Mouse (Mus musculus) embryonic fibroblast, embryonic 13.5 days (primary cell): Measurements from ENCODE around the gene Serbp1. TPM values are rescaled to one million over a fixed set of nuclear protein-coding genes. Genes with fewer than 3 reads are reported as not detected.

ENCODE experiments used
- H3K27ac ChIP-seq: 2 replicates; pipeline ENCODE4 v1.5.1; 2012; ENCODE audit warnings: low read length, control low read depth, inconsistent platforms; ENCODE audit not compliant: insufficient read depth
- H3K4me1 ChIP-seq: 2 replicates; pipeline ENCODE4 v1.6.1; 2011; ENCODE audit warnings: low read length; ENCODE audit not compliant: control insufficient read depth, insufficient read depth
- H3K4me3 ChIP-seq: 2 replicates; pipeline ENCODE4 v1.5.1; 2011; ENCODE audit warnings: mild to moderate bottlenecking, control low read depth, low read length; ENCODE audit not compliant: insufficient read depth
- CTCF ChIP-seq: IDR thresholded peaks from 2 replicates; pipeline ENCODE4 v1.5.1; 2011; ENCODE audit warnings: mild to moderate bottlenecking, control low read depth, low read length, moderate library complexity, borderline replicate concordance; ENCODE audit not compliant: insufficient read depth
- POLR2A ChIP-seq: IDR thresholded peaks from 2 replicates; pipeline ENCODE4 v1.6.1; 2011; ENCODE audit warnings: low read depth, mild to moderate bottlenecking, control low read depth, low read length, moderate library complexity
- polyA plus RNA-seq: library from polyadenylated mRNA; stranded (reverse); fragments of >200 nt; gene quantifications from 2 replicates; pipeline ENCODE4 v1.2.4, GENCODE M21; 2011; ENCODE audit warnings: low read depth; ENCODE audit not compliant: missing spikeins, insufficient read length

The Serbp1 gene
- polyA plus RNA-seq, 1 experiment, result 685 TPM

- Histone ChIP-seq H3K4me1 (no peaks in the 10 kb centered on the region), H3K4me3 (no peak overlapping the region), H3K27ac (no peak overlapping the region)
- TF ChIP-seq POLR2A (no peak), CTCF (no peak)
Measured at GRCm38 (mm10) chr6:67317068-67317467, 79.1 kb downstream of the Serbp1 start.

DNA sequence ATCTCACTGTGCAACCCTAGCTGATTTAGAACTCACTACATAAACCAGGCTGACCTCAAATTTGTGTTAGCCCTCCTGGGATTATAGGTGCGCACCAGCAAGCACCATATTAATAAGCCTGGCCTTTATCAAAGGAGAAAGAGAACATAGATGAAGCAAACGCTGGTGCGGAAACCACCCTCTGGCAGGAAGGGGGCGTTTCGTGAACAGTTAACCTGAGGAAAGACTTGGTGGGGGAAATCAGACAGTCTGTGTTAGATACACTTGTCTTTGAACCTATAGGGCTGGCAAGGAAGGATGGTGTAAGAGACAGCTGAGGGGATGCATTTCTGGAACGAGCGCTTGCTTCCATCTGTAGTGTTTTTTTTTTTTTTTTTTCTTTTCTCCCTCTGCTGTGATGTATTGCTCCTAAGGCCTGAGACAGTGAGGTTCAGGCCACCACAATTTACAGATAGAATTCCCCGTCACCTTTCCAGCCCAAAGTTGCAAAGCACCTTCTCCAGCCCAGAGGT is 79.9 kb downstream of the Serbp1 start:
- H3K4me3 ChIP-seq, result no peak overlapping the region
- no peak overlapping the region for H3K27ac ChIP-seq
- TF ChIP-seq POLR2A (no peak), CTCF (no peak)
- no peaks in the 10 kb centered on the region for H3K4me1 ChIP-seq

- TF ChIP-seq POLR2A (no peak), CTCF (peak; percentile 67)
- no peak overlapping the region for H3K4me3 ChIP-seq
- no peak overlapping the region for H3K27ac ChIP-seq
- no peaks in the 10 kb centered on the region for H3K4me1 ChIP-seq
Measured at GRCm38 (mm10) chr6:67318451-67318850, 80.5 kb downstream of the Serbp1 start.

GRCm38 (mm10) chr6:67323788-67324187 is 85.8 kb downstream of the Serbp1 start:
- H3K4me3 ChIP-seq, result no peak overlapping the region
- TF ChIP-seq POLR2A (no peak), CTCF (no peak)
- no peaks in the 10 kb centered on the region for H3K4me1 ChIP-seq
- no peak overlapping the region for H3K27ac ChIP-seq

DNA sequence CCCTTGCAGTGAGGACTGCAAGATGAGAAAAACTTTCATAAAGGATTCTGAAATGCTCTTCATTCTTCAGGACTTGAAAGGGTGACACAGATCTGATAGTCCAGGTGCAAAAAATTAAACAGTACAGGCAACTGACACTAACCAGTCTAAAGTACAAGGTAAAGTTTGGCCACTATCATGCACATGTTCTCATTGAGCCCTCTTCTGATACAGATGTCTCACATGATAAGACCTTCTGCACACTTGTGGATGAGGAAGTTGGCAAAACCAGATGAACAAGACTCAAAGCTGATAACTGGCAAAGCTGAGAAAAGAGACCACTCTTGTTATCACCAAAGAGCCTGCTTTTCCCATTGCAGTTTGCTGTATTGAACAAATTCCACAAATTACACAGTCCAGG is 100.0 kb downstream of the Serbp1 start:
- no peak for TF ChIP-seq CTCF
- TF ChIP-seq POLR2A, result no peak
- Histone ChIP-seq H3K27ac (no peak overlapping the region), H3K4me1 (peaks cover 7% of the 10 kb centered on the region), H3K4me3 (no peak overlapping the region)

- Histone ChIP-seq H3K4me3 (no peak overlapping the region), H3K27ac (no peak overlapping the region), H3K4me1 (peaks cover 7% of the 10 kb centered on the region)
- no peak for TF ChIP-seq POLR2A
- TF ChIP-seq CTCF, result no peak
Measured at GRCm38 (mm10) chr6:67339494-67339893, 101.5 kb downstream of the Serbp1 start.

Other genes starting within 250 kb of the Serbp1 start
- gene Gadd45a, start 200.7 kb upstream of the Serbp1 start, polyA plus RNA-seq, result 59.5 and 69.2 TPM in 2 replicates
- gene Il12rb2, start 138.0 kb downstream of the Serbp1 start, polyA plus RNA-seq, result not detected in 2 replicates